Mouse (Mus musculus) left cerebral cortex, postnatal 10 days (tissue): ENCODE measurements at regions not wholly inside any gene's neighbourhood (a gene's known extent, or its start where the extent isn't known, plus 50 kb on each side); places are given as distances from the start of the nearest gene placed in this dataset.
A peak's percentile ranks its signal among the peaks of the same experiment; 100 is the strongest.

Experiments
- DNase-seq, 2 experiments: peaks; one replicate each; pipeline ENCODE4 v3.0.0; 2021 to 2022; ENCODE audit warnings: low spot score in 2 of 2, mixed read lengths in 1 of 2; ENCODE audit errors: extremely low spot score in 1 of 2
- intact Hi-C: fragments of 180-260 bp; cut with DNase I; formaldehyde crosslinking; loops from one replicate; pipeline ENCODE4 v1.15.1; 2025

DNA sequence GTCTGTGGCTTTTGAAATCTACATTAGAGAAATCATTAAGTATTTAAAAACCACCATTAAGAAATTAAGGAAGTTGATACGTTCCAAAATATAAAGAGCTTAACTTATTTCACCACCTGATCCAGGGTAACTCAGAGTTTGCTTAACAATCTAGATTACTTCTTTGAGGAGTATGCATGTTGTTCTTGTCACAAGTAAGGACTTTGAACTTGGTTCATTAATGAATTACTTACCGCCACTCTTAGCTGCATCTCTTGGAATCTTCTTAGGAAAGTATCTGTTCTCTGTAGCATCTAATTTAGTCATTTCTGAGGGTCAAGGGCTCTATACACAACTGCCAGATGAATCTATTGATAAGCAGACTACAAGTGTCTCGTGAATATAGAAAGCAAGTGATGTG lies 715.4 kb upstream of the Tbl1xr1 start:
- intact Hi-C loops = no loop called here
- DNase-seq = no peak

DNA sequence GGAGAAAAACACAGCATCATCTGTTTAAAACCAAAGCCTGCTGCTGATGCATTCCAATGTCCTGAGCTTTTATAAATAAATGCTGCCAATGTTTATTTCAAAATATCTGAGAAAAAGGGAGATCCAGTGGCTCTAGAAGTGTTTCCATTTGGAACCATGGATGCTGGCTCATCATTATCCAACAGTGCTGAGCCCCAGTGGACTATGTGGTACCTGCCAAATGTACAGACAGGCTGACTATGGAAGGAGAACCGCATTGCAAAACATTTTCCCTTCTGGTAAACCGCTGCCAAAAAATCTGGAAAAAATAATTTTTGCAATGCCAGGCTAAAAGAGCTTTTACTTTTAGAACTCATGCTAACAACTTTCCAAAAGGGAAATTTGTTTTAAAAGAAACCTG lies 696.6 kb upstream of the Tbl1xr1 start:
- intact Hi-C loops = no loop called here
- DNase-seq = no peak

DNA sequence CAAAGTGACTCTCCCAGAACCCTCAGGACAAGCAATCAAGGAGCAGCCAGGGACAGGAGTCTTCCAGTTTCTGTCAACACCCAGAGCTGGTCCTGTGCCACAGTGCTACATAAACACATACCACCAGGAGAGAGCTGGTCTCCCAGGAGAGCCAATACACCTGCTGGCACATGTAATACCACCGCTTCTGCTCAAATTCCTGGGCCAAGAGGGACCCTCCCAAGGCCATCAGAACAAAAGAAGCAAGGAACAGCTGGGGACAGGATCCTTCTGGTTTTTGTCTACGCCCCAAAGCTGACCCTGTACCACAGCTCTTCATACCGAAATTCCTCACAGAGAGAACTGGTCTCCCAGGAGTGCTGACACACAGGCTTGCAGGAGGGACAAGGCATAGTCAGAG lies 695.4 kb upstream of the Tbl1xr1 start:
- DNase-seq = no peak
- intact Hi-C loops = no loop called here

DNA sequence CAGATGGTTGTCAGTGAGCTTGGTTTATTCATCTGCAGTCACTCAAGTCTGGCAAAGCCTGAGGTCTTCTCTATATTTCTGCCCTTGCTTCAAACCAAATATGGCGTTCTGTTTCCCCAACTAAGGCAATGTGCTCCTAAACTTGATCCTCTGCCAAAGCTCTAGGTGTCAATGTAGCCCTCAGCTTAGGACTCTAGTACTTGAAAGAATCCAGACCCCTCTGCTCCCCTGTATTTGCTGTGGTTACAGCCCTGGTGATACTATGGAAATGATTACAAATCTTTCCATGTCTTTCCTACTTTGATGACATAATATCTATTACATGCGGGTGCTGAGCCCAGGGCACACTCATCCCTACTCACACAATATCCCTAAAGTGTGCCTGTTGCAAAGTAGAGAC lies 672.9 kb upstream of the Tbl1xr1 start:
- no peak for DNase-seq
- intact Hi-C loops = no loop called here

DNA sequence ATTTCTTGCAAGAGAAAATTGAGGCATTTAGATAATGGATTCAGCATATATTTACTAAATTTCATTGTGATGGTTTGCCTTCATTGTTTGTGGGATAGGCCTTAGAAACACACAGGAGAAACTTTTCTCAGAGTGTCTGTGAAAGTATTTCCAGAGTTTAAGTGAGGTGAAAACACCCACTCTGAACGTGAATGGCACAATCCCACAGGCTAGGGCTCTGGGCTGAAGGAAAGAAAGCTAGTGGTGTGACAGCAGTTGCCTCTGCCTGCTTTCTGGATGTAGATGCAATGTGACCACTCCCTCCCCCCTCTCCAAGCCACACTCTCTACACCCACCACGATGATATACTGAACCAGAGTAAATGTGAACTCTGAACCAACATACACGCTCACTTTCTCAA lies 672.4 kb upstream of the Tbl1xr1 start:
- DNase-seq = no peak
- intact Hi-C loops = no loop called here

DNA sequence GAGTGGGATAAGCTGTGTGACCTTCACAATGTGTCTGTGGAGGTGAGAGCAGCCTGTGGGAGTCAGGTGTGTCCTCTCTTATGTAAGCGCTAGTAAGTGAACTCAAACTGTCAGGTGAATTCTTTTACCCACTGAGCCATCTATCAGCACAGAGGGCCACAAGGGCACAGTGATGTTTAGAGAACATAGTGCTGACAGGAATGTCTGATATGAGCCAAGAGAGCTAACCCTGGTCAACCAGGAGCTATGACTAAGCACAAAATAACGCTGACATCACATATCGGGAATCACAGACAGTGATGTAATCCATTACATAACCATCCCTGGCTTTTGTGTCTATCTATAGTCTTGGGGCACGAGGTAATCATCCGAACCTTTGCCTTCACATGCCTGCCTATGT lies 669.4 kb upstream of the Tbl1xr1 start:
- intact Hi-C loops = no loop called here
- DNase-seq = no peak

DNA sequence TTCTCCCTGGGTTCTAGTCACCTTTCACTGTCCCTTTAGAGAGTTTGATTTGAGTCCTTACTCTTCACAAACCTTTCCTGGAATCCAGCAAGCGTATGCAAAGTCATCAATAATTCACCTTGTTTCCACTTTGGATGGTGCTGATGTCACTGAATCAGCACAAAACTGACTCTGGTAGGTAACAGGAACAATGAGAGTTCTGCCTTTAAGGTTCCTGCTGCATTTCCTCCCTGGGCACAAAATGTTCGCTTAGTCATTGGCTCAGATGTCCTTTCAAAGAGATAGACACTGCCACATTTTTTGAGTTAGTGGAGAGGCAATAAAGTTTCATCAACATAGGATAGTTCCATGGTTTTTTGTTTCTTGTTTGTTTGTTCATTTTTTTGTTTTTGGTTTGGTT lies 664.4 kb upstream of the Tbl1xr1 start:
- intact Hi-C loops = no loop called here
- no peak for DNase-seq

DNA sequence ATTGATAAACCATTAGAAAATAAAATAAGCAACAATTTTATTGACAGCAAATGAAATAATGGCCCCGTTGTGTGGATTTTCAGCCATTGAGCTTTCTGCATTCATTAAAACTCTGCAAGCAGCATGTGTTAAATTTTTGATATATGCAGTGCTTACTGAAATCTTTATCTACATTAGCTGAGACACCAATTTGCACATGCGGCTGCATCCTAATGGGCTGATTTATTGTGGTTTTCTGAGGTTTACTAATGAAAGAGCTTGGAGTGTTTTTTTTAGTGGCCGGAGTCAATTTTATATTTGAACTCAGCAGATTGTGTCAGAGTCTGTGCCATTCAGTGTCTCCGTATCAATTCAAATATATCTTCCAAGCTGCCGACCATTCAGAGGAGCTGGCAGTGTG lies 653.3 kb upstream of the Tbl1xr1 start:
- DNase-seq = no peak
- intact Hi-C loops = no loop called here

DNA sequence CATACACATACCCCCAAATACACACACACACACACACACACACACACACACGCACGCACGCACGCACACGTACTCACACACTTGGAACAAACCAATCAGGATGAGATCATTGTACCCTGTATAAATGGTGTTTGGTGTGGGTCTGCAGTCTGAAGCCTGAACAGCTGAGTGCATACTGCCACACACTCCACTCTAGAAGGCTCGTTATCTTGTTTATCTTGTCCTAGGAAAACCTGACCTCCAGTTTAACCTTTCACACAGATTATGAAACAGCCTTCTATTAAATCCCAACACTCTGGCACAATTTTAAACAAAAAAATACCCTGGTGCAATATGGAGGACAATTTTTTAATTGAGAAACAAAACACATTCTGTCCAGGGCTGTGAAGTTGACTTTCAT lies 649.9 kb upstream of the Tbl1xr1 start:
- intact Hi-C loops = no loop called here
- DNase-seq = no peak

DNA sequence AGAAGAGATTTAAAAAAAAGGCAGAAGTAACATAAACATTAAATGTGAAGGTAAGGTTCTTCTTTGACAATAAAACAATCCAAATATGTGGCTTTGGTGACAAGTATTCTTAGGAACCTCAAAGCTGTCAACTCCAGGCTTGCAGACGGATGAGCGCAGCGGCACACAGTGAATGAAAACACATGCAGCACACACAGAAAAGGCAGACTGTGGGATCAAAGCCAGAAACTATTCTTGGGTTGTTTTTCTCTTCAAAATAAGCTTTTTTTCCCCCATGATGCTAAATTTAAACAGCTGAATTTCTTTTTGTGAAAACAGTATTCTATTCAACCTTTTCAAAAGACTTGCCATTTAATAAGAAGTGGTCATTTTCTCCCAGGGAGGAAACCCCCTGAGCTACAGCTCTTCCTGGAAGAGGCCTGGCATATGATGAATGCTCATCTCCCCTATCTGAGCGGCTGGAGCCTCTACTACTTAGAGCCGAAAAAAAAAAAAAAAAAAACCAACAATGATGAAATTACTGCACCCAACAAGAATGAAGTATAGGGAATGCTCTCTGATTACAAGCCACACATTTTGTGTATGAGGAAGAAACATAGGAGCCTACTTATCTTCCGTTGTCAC lies 648.9 kb upstream of the Tbl1xr1 start:
- intact Hi-C loops = no loop called here
- peak; percentile 16 to 24 for DNase-seq

DNA sequence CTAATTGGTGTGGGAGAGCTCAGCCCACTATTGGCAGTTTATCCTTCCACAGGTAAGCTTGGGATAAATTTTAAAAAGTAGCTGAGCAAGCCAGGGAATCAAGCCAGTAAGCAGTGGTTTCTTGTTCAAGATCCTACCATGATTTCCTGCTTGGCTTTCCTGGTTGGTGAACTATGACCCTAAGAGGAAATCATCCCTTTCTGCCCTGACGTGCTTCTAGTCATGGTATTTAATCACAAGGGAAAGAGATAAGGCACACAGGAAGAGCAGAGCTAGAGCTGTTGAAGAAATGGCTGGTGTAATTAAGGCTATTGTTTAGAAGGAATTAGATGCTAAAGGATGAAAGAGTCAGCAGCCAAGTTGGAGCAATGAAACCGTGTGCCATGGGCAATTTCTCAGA lies 648.3 kb upstream of the Tbl1xr1 start:
- intact Hi-C loops = no loop called here
- no peak for DNase-seq

DNA sequence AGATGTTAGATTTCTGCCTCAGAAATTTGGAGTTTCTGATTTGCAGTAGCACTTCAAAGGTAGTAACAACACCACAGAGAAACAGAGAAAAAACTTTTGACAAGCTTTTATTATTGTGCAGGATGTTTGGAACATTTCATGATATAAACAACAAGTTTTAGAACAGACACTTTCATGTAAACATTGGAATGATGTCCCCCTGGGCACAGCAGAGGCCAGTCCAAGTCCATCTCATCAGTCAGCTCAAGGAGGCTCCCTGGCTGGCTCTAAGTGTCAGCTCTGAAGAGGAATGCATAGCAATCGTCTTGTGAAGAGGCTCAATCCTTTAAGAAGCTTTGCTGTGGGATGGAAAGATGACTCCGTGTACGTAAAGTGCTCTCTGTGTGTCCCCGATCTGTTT lies 612.2 kb upstream of the Tbl1xr1 start:
- intact Hi-C loops = no loop called here

DNA sequence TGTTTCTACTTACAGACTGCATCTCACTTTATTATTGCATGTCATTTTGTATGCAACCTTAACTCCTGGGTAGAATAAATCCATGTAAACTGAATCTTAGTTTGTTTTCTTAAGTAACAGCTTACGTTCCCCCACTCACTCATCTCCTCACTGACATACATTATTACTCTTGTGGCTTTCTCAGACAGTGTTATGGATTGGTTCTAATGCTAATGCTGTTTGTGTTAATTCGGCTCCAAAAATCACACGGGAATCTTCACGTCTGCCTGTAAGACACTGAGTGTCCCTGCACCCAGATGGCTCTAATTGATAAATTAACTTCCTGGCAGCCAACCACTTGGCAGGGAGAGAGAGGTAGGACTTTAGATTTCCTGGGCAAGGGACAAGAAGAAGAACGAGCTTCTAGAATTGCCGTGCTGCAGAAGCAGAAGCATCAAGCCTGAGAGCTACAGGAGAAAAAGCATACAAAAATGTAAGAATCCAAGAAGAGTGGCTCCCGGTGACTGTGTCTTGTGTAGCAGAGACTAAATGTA lies 610.3 kb upstream of the Tbl1xr1 start:
- DNase-seq = no peak
- intact Hi-C loops = no loop called here

More for the DNA sequence above, 612.2 kb upstream of the Tbl1xr1 start:
- peak in 1 of 2 experiments; percentile 31 for DNase-seq

DNA sequence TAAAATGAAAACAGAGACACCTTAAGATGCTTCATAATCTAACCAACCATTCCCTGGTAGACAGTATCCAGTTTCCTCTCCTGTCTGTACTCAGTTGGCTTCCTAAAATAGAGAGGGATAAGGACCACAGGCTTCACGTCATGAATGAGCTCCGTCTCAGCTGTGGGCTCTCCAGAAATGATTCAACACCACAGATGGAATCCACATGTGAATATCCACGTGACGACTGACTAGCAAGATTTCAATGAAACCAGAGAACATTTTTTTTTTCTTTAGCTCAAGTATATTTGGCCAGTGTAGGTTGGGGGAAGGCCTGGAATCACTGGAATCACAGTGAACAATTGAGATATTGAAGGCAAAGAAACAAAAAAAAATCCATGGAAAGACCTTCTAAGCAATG lies 599.1 kb upstream of the Tbl1xr1 start:
- intact Hi-C loops = loop anchor here (10.0 kb wide), 1 partner anchor 257 kb away; no protein-coding TSS in a partner anchor
- no peak for DNase-seq

DNA sequence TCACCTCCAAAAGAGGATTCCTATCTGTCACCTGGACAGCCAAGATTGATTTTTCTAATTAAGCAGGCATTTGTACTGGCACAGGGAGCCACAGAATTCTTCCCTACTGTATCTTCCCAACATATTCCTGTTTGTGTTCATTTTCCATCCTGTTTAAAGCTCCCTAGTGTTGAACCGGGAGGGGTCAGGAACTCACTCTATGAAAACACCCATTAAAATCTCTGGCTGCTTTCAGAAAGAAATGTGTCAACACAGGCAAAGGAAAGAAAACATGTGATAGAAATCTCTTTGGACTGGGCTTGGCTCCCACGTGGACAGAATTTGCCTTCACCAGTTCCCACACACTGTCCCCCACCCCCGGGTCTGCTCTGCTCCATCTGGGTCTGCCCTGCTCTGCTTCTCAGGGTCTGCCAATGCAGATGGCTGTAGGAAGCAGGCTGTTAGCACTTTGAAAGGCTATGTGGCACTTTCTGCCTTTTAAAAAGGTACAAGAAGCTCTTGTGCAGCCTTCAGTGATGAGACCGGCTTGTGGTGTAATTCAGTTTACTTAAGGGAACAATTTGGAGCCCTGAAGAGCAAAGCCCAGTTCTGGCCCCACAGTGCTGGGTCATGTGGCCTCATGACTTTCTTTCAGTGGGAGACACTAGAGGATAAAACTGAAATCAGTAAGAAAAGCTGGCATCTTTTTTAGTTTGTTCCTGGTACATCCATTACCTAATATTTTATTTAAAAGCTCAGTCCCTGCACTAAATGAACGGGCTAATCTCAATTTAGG lies 597.2 kb upstream of the Tbl1xr1 start:
- intact Hi-C loops = loop anchor here (10.0 kb wide), 1 partner anchor 256 kb away; no protein-coding TSS in a partner anchor
- peak; percentile 59 to 83 for DNase-seq

DNA sequence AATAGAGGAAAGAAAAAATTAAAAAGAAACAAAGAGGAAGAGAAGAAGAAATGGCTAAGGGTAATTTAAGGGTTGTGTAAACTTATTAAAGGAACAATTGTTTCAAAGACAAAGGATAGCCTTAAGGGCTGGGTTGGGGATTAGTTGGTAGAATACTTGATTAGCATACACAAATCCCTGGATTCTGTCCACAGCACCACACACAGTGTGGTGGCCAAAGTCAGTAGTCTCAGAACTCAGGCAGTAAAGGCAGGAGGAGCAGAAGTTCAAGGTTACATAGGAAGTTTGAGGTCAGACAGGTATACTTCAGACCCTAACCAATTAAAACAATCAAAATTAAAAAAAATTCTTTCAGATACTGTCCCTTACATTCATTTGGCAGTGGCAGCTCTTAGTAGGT lies 596.6 kb upstream of the Tbl1xr1 start:
- no peak for DNase-seq
- intact Hi-C loops = loop anchor here (10.0 kb wide), 1 partner anchor 255 kb away; no protein-coding TSS in a partner anchor

DNA sequence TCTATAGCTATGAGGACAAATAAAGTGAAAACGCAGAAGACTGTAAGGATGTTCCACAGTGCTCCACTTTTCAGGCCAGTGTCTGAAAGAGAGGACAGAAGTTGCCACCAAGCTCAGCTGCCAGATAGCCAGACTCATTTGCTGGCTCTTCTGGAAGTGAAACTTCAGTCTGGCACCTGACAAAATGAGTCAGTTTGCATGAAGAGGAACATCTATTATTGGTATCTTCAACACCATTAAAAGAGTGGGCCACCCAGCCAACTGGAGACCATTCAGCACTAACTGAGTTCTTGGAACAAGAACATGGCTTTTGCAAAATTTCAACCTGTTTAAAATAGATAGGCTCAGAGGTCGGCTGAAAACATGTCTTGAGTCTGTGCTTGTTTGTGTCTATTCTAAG lies 592.4 kb upstream of the Tbl1xr1 start:
- intact Hi-C loops = no loop called here
- peak in 1 of 2 experiments; percentile 34 for DNase-seq

DNA sequence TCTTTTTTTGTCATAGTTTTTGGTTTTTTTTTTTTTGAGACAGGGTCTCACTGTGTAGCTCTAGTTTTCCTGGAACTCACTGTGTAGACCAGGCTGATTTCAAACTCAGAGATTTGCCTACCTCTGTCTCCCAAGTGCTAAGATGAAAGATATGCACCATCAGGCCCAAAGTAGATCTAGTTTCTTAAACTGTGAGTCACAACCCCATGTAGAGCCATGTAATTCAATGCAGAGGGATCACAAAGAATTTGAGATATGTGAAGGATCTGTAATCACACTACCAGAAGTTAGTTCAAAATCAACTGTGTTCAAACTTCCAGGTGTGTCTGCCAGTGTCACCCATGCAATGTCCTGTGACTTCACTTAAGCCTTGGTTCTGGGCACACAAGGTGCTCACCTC lies 591.0 kb upstream of the Tbl1xr1 start:
- DNase-seq = no peak
- intact Hi-C loops = no loop called here

DNA sequence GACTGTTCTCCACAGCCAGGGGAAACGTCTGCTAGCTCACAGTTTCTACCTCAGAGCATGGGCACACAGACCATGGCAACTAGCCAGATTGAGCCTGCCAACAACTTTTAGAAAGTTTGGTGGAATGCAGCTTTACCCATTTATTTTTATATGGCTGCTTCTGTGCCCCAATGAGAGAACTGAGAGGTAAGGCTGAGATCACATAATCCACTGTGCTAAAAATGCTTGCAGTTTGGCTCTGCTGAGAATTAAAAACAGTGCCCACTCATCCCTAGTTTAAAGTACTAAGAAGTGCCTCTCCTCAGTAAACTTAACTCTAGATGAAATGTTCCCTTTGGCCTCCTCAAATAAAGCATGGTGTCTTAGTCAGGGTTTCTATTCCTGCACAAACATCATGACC lies 586.9 kb upstream of the Tbl1xr1 start:
- intact Hi-C loops = no loop called here
- no peak for DNase-seq

DNA sequence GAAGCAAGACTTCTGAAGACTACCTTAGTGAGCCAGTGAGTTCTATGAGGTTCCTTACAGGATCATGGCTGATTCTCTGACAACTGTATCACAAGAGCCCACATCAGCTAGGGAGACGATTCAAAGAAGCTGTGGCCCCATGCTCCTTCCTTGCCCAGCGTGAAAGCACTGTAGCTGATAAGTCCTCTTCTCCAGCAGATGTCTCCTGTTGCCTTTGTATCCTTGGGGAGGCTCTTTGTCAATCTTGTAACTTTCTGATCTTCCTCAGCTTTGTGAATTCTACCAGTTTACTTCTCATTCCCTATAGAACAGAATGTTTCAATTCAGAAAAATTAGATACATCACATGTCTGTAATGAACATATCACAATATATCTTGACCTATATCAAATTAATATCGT lies 584.0 kb upstream of the Tbl1xr1 start:
- DNase-seq = no peak
- intact Hi-C loops = no loop called here
